Mouse (Mus musculus): ENCODE data around the gene Camk2d. TPM values are rescaled to one million over a fixed set of nuclear protein-coding genes. Genes with fewer than 3 reads are reported as not detected.

Gene Camk2d
- total and polyA plus RNA-seq, 3 experiments, result 66.1 to 80.4 (median 77.3) TPM

- Histone ChIP-seq H3K36me3 (replicated peaks in 1 of 2; ENCODE audit: control insufficient read depth in 1 of 2, insufficient read depth in 1 of 2, low read length in 1 of 2) (peaks cover 42 to 81% of the 10 kb centered on the region in 2 experiments), H3K27ac (ENCODE audit: insufficient read depth, low read depth) (peak overlapping the region; percentile 83; the same call in 1 of the 2 replicates), H3K4me2 (ENCODE audit: insufficient read depth, low read depth, poor library complexity, severe bottlenecking) (no peak overlapping the region), H3K9ac (ENCODE audit: insufficient read depth, low read depth) (0 out of 2 replicates have a peak overlapping the region, but pooled peaks have one; percentile 14), H3K4me1 (ENCODE audit: control insufficient read depth in 1 of 2, insufficient read depth in 2 of 2) (peaks cover 10 to 31% of the 10 kb centered on the region in 2 experiments; a peak in 3 of 4 replicates), H3K9me3 (replicated peaks; ENCODE audit: low read length) (no peaks in the 10 kb centered on the region), H3K27me3 (replicated peaks) (no peaks in the 10 kb centered on the region), H3K4me3 (replicated peaks in 1 of 3; ENCODE audit: low read depth in 2 of 3, low read length in 2 of 3, poor library complexity in 1 of 3) (no peak overlapping the region), H3K79me2 (replicated peaks; ENCODE audit: control insufficient read depth, extremely low read depth, insufficient read depth, poor library complexity, severe bottlenecking) (no peaks in the 10 kb centered on the region; the same call in 1 of the 2 replicates)
- dilution Hi-C loops (cut with MboI; ENCODE audit: extremely low pct_ligation_motif_present, extremely low pct_unique_long_range_greater_than_20kb, low sequenced_read_pairs) (no loop called here), in situ Hi-C loops (cut with MboI; ENCODE audit: low pct_ligation_motif_present, low pct_unique_long_range_greater_than_20kb, low sequenced_read_pairs) (no loop called here)
- DNase-seq (ENCODE audit: extremely low read depth), result no peak
- no peak for TF ChIP-seq EP300 (IDR thresholded peaks at IDR 0.05; ENCODE audit: low read length)
- TF ChIP-seq NRF1 (IDR thresholded peaks at IDR 0.05; ENCODE audit: low read depth, low read length), result no peak
- TF ChIP-seq SMC3 (IDR thresholded peaks at IDR 0.05; ENCODE audit: low read depth, low read length), result no peak
- TF ChIP-seq BHLHE40 (IDR thresholded peaks at IDR 0.05; ENCODE audit: low read depth, low read length), result no peak
- TF ChIP-seq TBP (conservative IDR thresholded peaks at IDR 0.05; ENCODE audit: low read depth, low read length), result no peak
- TF ChIP-seq TCF12 (IDR thresholded peaks at IDR 0.05; ENCODE audit: low read depth, low read length), result no peak
- TF ChIP-seq RAD21 (IDR thresholded peaks at IDR 0.05; ENCODE audit: low read depth, low read length), result no peak
- TF ChIP-seq MYC (IDR thresholded peaks at IDR 0.05; ENCODE audit: low read depth, low read length), result no peak
- no peak for TF ChIP-seq PAX5 (IDR thresholded peaks at IDR 0.05; ENCODE audit: low read length)
- TF ChIP-seq RCOR1 (conservative IDR thresholded peaks at IDR 0.05; ENCODE audit: low read depth, low read length), result no peak
- TF ChIP-seq MAX (IDR thresholded peaks at IDR 0.05; ENCODE audit: low read length), result no peak
- no peak for TF ChIP-seq USF2 (conservative IDR thresholded peaks at IDR 0.05; ENCODE audit: low read depth, low read length)
- TF ChIP-seq IRF4 (IDR thresholded peaks at IDR 0.05; ENCODE audit: low read depth, low read length), result no peak
- no peak for TF ChIP-seq UBTF (IDR thresholded peaks at IDR 0.05; ENCODE audit: low read depth, low read length)
- no peak for TF ChIP-seq ZMIZ1 (IDR thresholded peaks at IDR 0.05; ENCODE audit: low read depth, low read length)
- TF ChIP-seq JUN (IDR thresholded peaks at IDR 0.05; ENCODE audit: insufficient read depth, low read depth, low read length), result no peak
Observed at GRCm38 (mm10) chr3:126797025-126797424, 200.9 kb downstream of the Camk2d start.

GRCm38 (mm10) chr3:126797810-126798209, 201.7 kb downstream of the Camk2d start:
- Histone ChIP-seq H3K27ac (ENCODE audit: insufficient read depth, low read depth) (peak overlapping the region; percentile 83), H3K9ac (ENCODE audit: insufficient read depth, low read depth) (peak overlapping the region; percentile 14; the same call in 1 of the 2 replicates), H3K27me3 (replicated peaks) (no peaks in the 10 kb centered on the region), H3K4me1 (ENCODE audit: control insufficient read depth in 1 of 2, insufficient read depth in 2 of 2) (peaks cover 10 to 26% of the 10 kb centered on the region in 2 experiments; a peak in 3 of 4 replicates), H3K36me3 (replicated peaks in 1 of 2; ENCODE audit: control insufficient read depth in 1 of 2, insufficient read depth in 1 of 2, low read length in 1 of 2) (peaks cover 36 to 80% of the 10 kb centered on the region in 2 experiments), H3K9me3 (replicated peaks; ENCODE audit: low read length) (no peaks in the 10 kb centered on the region), H3K79me2 (replicated peaks; ENCODE audit: control insufficient read depth, extremely low read depth, insufficient read depth, poor library complexity, severe bottlenecking) (no peaks in the 10 kb centered on the region; the same call in 1 of the 2 replicates), H3K4me2 (ENCODE audit: insufficient read depth, low read depth, poor library complexity, severe bottlenecking) (peak overlapping the region; percentile 70), H3K4me3 (replicated peaks in 1 of 3; ENCODE audit: low read depth in 2 of 3, low read length in 2 of 3, poor library complexity in 1 of 3) (no peak overlapping the region)
- dilution Hi-C loops (cut with MboI; ENCODE audit: extremely low pct_ligation_motif_present, extremely low pct_unique_long_range_greater_than_20kb, low sequenced_read_pairs), result no loop called here
- in situ Hi-C loops (cut with MboI; ENCODE audit: low pct_ligation_motif_present, low pct_unique_long_range_greater_than_20kb, low sequenced_read_pairs), result no loop called here
- DNase-seq (ENCODE audit: extremely low read depth), result peak; percentile 36
- TF ChIP-seq RCOR1 (conservative IDR thresholded peaks at IDR 0.05; ENCODE audit: low read depth, low read length) (no peak), IRF4 (IDR thresholded peaks at IDR 0.05; ENCODE audit: low read depth, low read length) (peak; percentile 61), HCFC1 (IDR thresholded peaks at IDR 0.05; ENCODE audit: low read depth, low read length) (no peak), POLR2A (IDR thresholded peaks at IDR 0.05; ENCODE audit: low read depth, low read length) (no peak), MAFK (IDR thresholded peaks at IDR 0.05; ENCODE audit: insufficient replicate concordance, low read length) (no peak), MAZ (IDR thresholded peaks at IDR 0.05; ENCODE audit: low read depth, low read length) (no peak), SIN3A (IDR thresholded peaks at IDR 0.05; ENCODE audit: low read length) (0 out of 2 replicates have a peak, but pooled peaks have one; percentile 49), ETS1 (conservative IDR thresholded peaks at IDR 0.05; ENCODE audit: low read depth, low read length) (peak; percentile 70; the same call in 1 of the 2 replicates), PAX5 (IDR thresholded peaks at IDR 0.05; ENCODE audit: low read length) (no peak), KAT2A (IDR thresholded peaks at IDR 0.05; ENCODE audit: insufficient replicate concordance, low read length) (no peak), USF1 (IDR thresholded peaks at IDR 0.05; ENCODE audit: low read depth, low read length) (no peak), CHD2 (IDR thresholded peaks at IDR 0.05; ENCODE audit: low read length) (peak; percentile 24; the same call in 1 of the 2 replicates), ELF1 (IDR thresholded peaks at IDR 0.05; ENCODE audit: low read depth, low read length) (peak; percentile 41; the same call in 1 of the 2 replicates), ZNF384 (IDR thresholded peaks at IDR 0.05; ENCODE audit: low read depth, low read length) (no peak), USF2 (conservative IDR thresholded peaks at IDR 0.05; ENCODE audit: low read depth, low read length) (no peak), CHD1 (IDR thresholded peaks at IDR 0.05; ENCODE audit: low read depth, low read length) (0 out of 2 replicates have a peak, but pooled peaks have one; percentile 78), TCF12 (IDR thresholded peaks at IDR 0.05; ENCODE audit: low read depth, low read length) (peak; percentile 68), NRF1 (IDR thresholded peaks at IDR 0.05; ENCODE audit: low read depth, low read length) (0 out of 2 replicates have a peak, but pooled peaks have one; percentile 33), MAX (IDR thresholded peaks at IDR 0.05; ENCODE audit: low read length) (no peak), MEF2A (IDR thresholded peaks at IDR 0.05; ENCODE audit: borderline replicate concordance, low read depth, low read length) (peak; percentile 93), TBP (conservative IDR thresholded peaks at IDR 0.05; ENCODE audit: low read depth, low read length) (no peak), JUN (IDR thresholded peaks at IDR 0.05; ENCODE audit: insufficient read depth, low read depth, low read length) (no peak), POLR2AphosphoS2 (IDR thresholded peaks at IDR 0.05; ENCODE audit: low read depth, low read length) (no peak), EP300 (IDR thresholded peaks at IDR 0.05; ENCODE audit: low read length) (peak; percentile 69), UBTF (IDR thresholded peaks at IDR 0.05; ENCODE audit: low read depth, low read length) (no peak)

Measured in CH12.LX (cell line).